Mouse (Mus musculus): Measurements from ENCODE around the gene Lsm7.
A peak's percentile ranks its signal among the peaks of the same experiment; 100 is the strongest.
"Not testable (repeated sequence)": the region's sequence is repeated elsewhere in the genome, so short reads cannot be mapped to it uniquely, and the experiment has no call there.

Gene Lsm7

DNA sequence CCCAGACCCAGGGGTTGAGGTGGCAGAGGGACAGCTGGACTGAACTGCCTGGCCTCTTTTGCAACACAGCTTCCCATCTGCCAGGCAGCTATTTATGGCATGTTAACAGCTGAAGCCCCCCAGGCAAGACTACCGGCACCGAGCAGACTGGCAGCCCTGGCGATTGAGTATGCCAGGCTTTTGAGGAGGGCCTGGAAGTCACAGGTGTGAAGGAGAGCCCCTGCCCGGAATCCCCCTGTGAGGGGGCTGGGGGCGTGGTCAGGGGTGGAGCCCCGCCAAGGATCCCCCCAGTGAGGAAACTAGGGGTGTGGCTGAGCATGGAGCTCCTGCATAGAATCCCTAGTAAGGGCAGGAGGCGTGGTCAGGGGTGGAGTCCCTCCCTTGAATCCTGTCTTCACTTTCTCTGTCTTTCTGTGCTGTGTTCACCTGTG lies 18.0 kb downstream of the Lsm7 start:
- no peak for DNase-seq (ENCODE audit: low spot score)

- no peak for DNase-seq (ENCODE audit: low spot score)
Observed at GRCm38 (mm10) chr10:80835617-80836016, 19.4 kb downstream of the Lsm7 start.

- DNase-seq (ENCODE audit: low spot score) = no peak
Observed at GRCm38 (mm10) chr10:80832818-80833217, 22.2 kb downstream of the Lsm7 start.

GRCm38 (mm10) chr10:80831136-80831535 lies 23.9 kb downstream of the Lsm7 start:
- no peak for DNase-seq (ENCODE audit: low spot score)

DNA sequence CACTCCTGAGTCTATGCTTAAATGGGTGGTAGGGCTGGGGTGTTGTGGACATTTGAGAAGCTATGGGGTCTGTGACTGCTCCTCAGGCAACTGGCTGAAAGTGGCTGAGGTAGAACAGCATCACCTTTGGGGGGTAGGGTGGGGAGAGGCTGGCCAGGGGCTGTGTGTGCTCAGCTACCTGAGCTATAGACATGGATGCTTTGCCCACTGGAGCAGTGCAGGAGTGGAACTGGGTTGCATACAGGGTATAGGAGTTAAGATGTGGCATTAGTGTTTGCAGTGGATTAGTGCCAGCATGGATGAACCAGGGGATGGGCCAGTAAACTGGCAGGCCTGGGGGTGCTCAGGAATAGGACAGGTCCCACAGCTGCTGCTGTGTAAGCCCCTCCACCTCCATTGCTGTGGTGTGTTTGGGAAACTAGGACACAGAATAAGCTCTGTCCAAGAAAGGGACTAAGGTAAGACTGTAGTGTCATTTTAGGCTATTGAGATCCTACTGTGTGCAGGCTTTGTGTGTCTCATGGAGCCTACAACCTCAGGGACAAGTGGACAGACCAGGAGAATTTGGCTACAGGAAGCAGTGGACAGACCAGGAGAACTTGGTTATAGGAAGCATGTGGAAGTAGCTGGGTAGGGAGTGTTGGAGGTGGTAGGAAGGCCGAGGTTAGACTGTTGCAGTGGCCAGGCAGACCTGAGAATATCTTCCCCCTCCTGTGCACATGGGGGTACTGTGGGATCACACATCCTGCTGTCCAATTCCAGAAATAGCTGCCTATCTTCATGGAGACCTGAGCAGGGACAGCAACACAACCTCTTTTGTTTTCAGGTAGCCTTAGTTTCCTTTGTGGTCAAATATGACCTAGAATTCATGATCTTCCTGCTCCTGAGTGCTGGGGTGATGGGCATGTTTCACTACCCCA lies 25.4 kb downstream of the Lsm7 start:
- DNase-seq (ENCODE audit: low spot score) = no peak

- not testable (repeated sequence) for DNase-seq (ENCODE audit: low spot score)
Observed at GRCm38 (mm10) chr10:80828587-80828986, 26.4 kb downstream of the Lsm7 start.

- no peak for DNase-seq (ENCODE audit: low spot score)
Observed at GRCm38 (mm10) chr10:80827870-80828420, 27.1 kb downstream of the Lsm7 start.

GRCm38 (mm10) chr10:80827063-80827869 lies 27.7 kb downstream of the Lsm7 start:
- no peak for DNase-seq (ENCODE audit: low spot score)

GRCm38 (mm10) chr10:80826151-80827062 lies 28.6 kb downstream of the Lsm7 start, which contains the start of gene Oaz1:
Oaz1 (plus strand) TSS chr10:80826656.
- DNase-seq (ENCODE audit: low spot score) = peak; percentile 96

GRCm38 (mm10) chr10:80824827-80825226 lies 30.2 kb downstream of the Lsm7 start:
- DNase-seq (ENCODE audit: low spot score) = no peak

DNA sequence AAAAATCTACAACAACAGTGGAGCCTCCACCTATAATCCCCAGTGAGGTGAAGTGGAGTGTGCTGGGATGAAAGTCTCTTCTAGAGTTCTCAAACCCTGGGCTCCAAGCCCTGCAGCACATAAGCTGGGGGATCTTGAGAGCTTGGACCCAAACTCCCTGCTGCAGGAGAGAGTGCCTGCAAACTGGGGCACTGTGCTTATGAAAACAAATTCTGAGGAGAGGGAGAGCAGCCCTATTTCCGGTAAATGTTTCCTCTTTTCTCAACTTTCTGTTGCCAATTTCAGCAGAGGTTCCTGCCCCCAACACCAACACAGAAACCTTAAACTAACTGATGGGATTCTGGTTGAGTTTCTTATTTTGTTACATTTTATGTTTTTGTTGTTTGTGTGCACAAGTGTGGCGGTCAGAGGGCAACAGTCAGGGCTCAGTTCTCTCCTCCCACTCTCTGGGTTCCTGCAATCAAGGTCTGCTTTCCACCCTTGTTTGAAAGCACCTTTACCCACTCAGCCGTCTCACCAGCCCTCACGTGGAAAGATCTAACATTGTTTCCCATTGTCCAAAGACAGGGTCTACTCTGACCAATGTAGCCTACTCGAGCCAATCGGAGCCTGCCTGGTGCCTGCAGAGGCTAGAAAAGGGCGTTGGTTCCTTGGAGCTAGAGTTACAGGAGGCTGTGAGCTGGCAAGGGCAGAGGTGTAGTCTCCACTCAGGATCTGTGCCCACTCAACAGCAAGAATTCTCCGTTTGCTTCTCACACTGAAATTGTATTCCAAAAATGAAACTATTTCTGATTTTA lies 31.0 kb downstream of the Lsm7 start:
- DNase-seq (ENCODE audit: low spot score) = no peak

GRCm38 (mm10) chr10:80823316-80823715 lies 31.7 kb downstream of the Lsm7 start:
- no peak for DNase-seq (ENCODE audit: low spot score)

GRCm38 (mm10) chr10:80822528-80822927 lies 32.5 kb downstream of the Lsm7 start:
- no peak for DNase-seq (ENCODE audit: low spot score)

GRCm38 (mm10) chr10:80821991-80822390 lies 33.0 kb downstream of the Lsm7 start:
- no peak for DNase-seq (ENCODE audit: low spot score)

DNA sequence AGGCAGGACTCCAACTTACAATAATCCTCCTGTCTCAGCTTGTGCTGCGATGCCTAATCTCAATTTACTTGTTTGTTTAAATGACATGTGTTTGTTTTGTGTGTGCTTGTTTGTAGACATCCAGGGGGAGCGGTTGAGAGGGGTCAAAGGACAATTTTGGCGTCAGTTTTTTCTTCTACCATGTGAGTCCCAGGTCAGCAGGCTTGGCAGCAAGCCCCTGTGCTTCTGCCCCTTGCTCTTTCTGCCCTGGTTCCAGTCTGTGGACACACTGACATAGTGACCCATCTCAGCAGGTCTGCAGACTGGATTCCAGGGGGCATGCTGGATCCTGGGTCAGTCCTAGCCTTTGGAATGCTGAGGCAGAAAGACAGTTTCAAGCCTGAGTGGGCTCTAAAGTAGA lies 35.6 kb downstream of the Lsm7 start:
- DNase-seq (ENCODE audit: low spot score) = no peak

GRCm38 (mm10) chr10:80818599-80819281 lies 36.3 kb downstream of the Lsm7 start:
- DNase-seq (ENCODE audit: low spot score) = peak; percentile 61

GRCm38 (mm10) chr10:80817955-80818354 lies 37.1 kb downstream of the Lsm7 start:
- not testable (repeated sequence) for DNase-seq (ENCODE audit: low spot score)

- no peak for DNase-seq (ENCODE audit: low spot score)
Observed at GRCm38 (mm10) chr10:80817164-80817563, 37.8 kb downstream of the Lsm7 start.

GRCm38 (mm10) chr10:80816303-80816702 lies 38.7 kb downstream of the Lsm7 start:
- not testable (repeated sequence) for DNase-seq (ENCODE audit: low spot score)

- DNase-seq (ENCODE audit: low spot score) = no peak
Observed at GRCm38 (mm10) chr10:80814800-80815199, 40.2 kb downstream of the Lsm7 start.

Measured in spleen, adult 12 weeks (tissue).